In genomic region chr19:31891001-31891893, GRCm38 (mm10) we compare ENCODE assay signal across 37 mouse cellular contexts. TPM values are rescaled to one million over a fixed set of nuclear protein-coding genes. Genes with fewer than 3 reads are reported as not detected.
"Had no signal": no experiment of that assay in that cellular context is flagged by ENCODE, and none has a peak within 500 bp of the region (broad histone marks: within the 10 kb centered on the region; RNA-seq: fewer than 3 reads in every experiment).

No protein-coding gene starts in this region.

- H3K9ac ChIP-seq: forebrain, postnatal 0 days; heart, embryonic 12.5 days; hindbrain, embryonic 12.5 days; hindbrain, embryonic 14.5 days; limb, embryonic 13.5 days; limb, embryonic 15.5 days; liver, embryonic 12.5 days; liver, embryonic 14.5 days had no signal

- ATAC-seq: forebrain, postnatal 0 days; hindbrain, embryonic 16.5 days; inflammation-experienced regulatory T-cells, adult 6 months; liver, embryonic 12.5 days had no signal

- H3K4me3 ChIP-seq: heart, embryonic 10.5 days; heart, embryonic 12.5 days; hindbrain, embryonic 10.5 days; hindbrain, embryonic 12.5 days; limb, embryonic 13.5 days; limb, embryonic 15.5 days; liver, embryonic 12.5 days had no signal

- DNase-seq: forebrain, postnatal 0 days; gastrocnemius, postnatal 14 days; heart, adult 18-20 months; heart, postnatal 10 days; heart, postnatal 4 days; kidney, adult 11 months; kidney, adult 8-10 months; kidney, postnatal 10 days; kidney, postnatal 25 days; layer of hippocampus, adult 9-11 months; layer of hippocampus, postnatal 36 days; left cerebral cortex, postnatal 4 days had no signal

- H3K27ac ChIP-seq: heart, embryonic 10.5 days; hindbrain, embryonic 10.5 days; hindbrain, embryonic 12.5 days; hindbrain, embryonic 14.5 days; limb, embryonic 13.5 days; limb, embryonic 15.5 days; liver, embryonic 12.5 days; liver, embryonic 14.5 days had no signal

- H3K27me3 ChIP-seq: heart, embryonic 12.5 days; hindbrain, embryonic 12.5 days; limb, embryonic 13.5 days; limb, embryonic 15.5 days; liver, embryonic 12.5 days had no signal

- H3K4me1 ChIP-seq: heart, embryonic 12.5 days; hindbrain, embryonic 10.5 days; hindbrain, embryonic 12.5 days; limb, embryonic 13.5 days; limb, embryonic 15.5 days; liver, embryonic 12.5 days had no signal

- H3K36me3 ChIP-seq: heart, embryonic 10.5 days; heart, embryonic 12.5 days; hindbrain, embryonic 10.5 days; hindbrain, embryonic 12.5 days; limb, embryonic 13.5 days; limb, embryonic 15.5 days; liver, embryonic 12.5 days had no signal

- H3K9me3 ChIP-seq: heart, embryonic 10.5 days; heart, embryonic 12.5 days; hindbrain, embryonic 10.5 days; hindbrain, embryonic 12.5 days; limb, embryonic 13.5 days; limb, embryonic 15.5 days; liver, embryonic 12.5 days had no signal

- H3K4me2 ChIP-seq: heart, embryonic 12.5 days; hindbrain, embryonic 12.5 days; hindbrain, embryonic 14.5 days; limb, embryonic 13.5 days; limb, embryonic 15.5 days; liver, embryonic 12.5 days had no signal

RNA-seq across cellular contexts. Expression of gene A1cf, which starts 22.7 kb away (rescaled TPM):
- total RNA-seq: forebrain, postnatal 0 days; gastrocnemius, adult 8-10 months; gastrocnemius, postnatal 14 days; granulocyte monocyte progenitor cell, adult 5-6 weeks; heart, adult 18-20 months; heart, adult 8-10 months; heart, postnatal 10 days; heart, postnatal 25 days; heart, postnatal 4 days; layer of hippocampus, adult 18-20 months; layer of hippocampus, adult 8-10 months; layer of hippocampus, postnatal 14 days; layer of hippocampus, postnatal 36 days; left cerebral cortex, adult 18-20 months; left cerebral cortex, adult 8-10 months; left cerebral cortex, postnatal 10 days; left cerebral cortex, postnatal 25 days; left cerebral cortex, postnatal 4 days had no signal
- polyA plus RNA-seq: forebrain, postnatal 0 days; heart, embryonic 14.5 days; heart, embryonic 16.5 days; hindbrain, embryonic 10.5 days; hindbrain, embryonic 12.5 days; hindbrain, embryonic 14.5 days; hindbrain, embryonic 16.5 days; inflammation-experienced regulatory T-cells, adult 6 months; limb, embryonic 11.5 days; limb, embryonic 13.5 days; limb, embryonic 15.5 days had no signal
